Comparison of ENCODE assay signal across 9 mouse cellular contexts in genomic region chr11:88288805-88289340, GRCm38 (mm10). TPM values are rescaled to one million over a fixed set of nuclear protein-coding genes. Genes with fewer than 3 reads are reported as not detected.
DNase-seq lines count a peak whose midpoint lies in the region; ATAC-seq and TF ChIP-seq lines count a peak whose summit lies in the region.
"Had no signal": no experiment of that assay in that cellular context is flagged by ENCODE, and none has a peak within 500 bp of the region (broad histone marks: within the 10 kb centered on the region; RNA-seq: fewer than 3 reads in every experiment).

No protein-coding gene starts in this region.

- no peak overlapping the region for H3K4me3 ChIP-seq in gastrocnemius, adult 2 months
- no peak overlapping the region for H3K4me3 ChIP-seq in neural tube, embryonic 11.5 days (ENCODE audit: low read depth, low read length)
- no peak overlapping the region for H3K4me3 ChIP-seq in neural tube, embryonic 15.5 days (replicated peaks)
- H3K4me3 ChIP-seq in stomach, embryonic 16.5 days (replicated peaks; ENCODE audit: low read length): no peak overlapping the region

- no peaks in the 10 kb centered on the region for H3K27me3 ChIP-seq in neural tube, embryonic 11.5 days (ENCODE audit: control insufficient read depth, insufficient read depth, low read length)
- no peaks in the 10 kb centered on the region for H3K27me3 ChIP-seq in neural tube, embryonic 15.5 days (replicated peaks)
- H3K27me3 ChIP-seq in stomach, embryonic 16.5 days (ENCODE audit: control insufficient read depth, insufficient read depth, low read length): no peaks in the 10 kb centered on the region

- TF ChIP-seq CTCF in gastrocnemius, adult 2 months (IDR thresholded peaks at IDR 0.05): peak; percentile 33; the same call in 1 of the 2 replicates

- intact Hi-C loops in gastrocnemius, adult 2 months (cut with DNase I): loop anchor here (10.0 kb wide), 1 partner anchor 456 kb away; no protein-coding TSS in a partner anchor
- intact Hi-C loops in left cerebral cortex, postnatal 14 days (cut with DNase I): no loop called here

- H3K4me1 ChIP-seq in neural tube, embryonic 11.5 days (ENCODE audit: control insufficient read depth, insufficient read depth, low read length): peaks cover 16% of the 10 kb centered on the region
- H3K4me1 ChIP-seq in neural tube, embryonic 15.5 days: peaks cover 29% of the 10 kb centered on the region
- 0 out of 2 replicates have a peak, but pooled peaks cover 3% of the 10 kb centered on the region for H3K4me1 ChIP-seq in stomach, embryonic 16.5 days (ENCODE audit: control insufficient read depth, insufficient read depth, low read length)

- DNase-seq in gastrocnemius, adult 2 months: peak; percentile 74
- no peak for DNase-seq in gastrocnemius, postnatal 4 days (ENCODE audit: low spot score in 2 of 2)
- no peak for DNase-seq in neural tube, embryonic 11.5 days (ENCODE audit: low spot score)
- peak; percentile 9 for DNase-seq in induced T-regulatory cell, adult 2 months (ENCODE audit: low read depth)
- DNase-seq in left cerebral cortex, postnatal 14 days (ENCODE audit: low spot score in 2 of 2): no peak
- DNase-seq in ovary, postnatal 36 days (ENCODE audit: low spot score): no peak

- H3K36me3 ChIP-seq in neural tube, embryonic 11.5 days (ENCODE audit: control insufficient read depth, insufficient read depth, low read length): no peaks in the 10 kb centered on the region
- no peaks in the 10 kb centered on the region for H3K36me3 ChIP-seq in neural tube, embryonic 15.5 days
- no peaks in the 10 kb centered on the region for H3K36me3 ChIP-seq in stomach, embryonic 16.5 days (ENCODE audit: control insufficient read depth, insufficient read depth, low read length)

- no peak overlapping the region for H3K4me2 ChIP-seq in neural tube, embryonic 11.5 days (ENCODE audit: low read depth)
- H3K4me2 ChIP-seq in neural tube, embryonic 15.5 days: no peak overlapping the region
- no peak overlapping the region for H3K4me2 ChIP-seq in stomach, embryonic 16.5 days (ENCODE audit: low read depth, low read length)

- ATAC-seq in neural tube, embryonic 11.5 days (ENCODE audit: insufficient read depth, low FRiP score, low TSS enrichment): no peak
- ATAC-seq in neural tube, embryonic 15.5 days (ENCODE audit: low FRiP score): no peak
- peak; percentile 33; the same call in 1 of the 2 replicates for ATAC-seq in stomach, embryonic 16.5 days (ENCODE audit: insufficient read depth, low FRiP score)

- 50% methylated on average over 12 of the region's 12 CpGs for WGBS in neural tube, embryonic 11.5 days
- WGBS in neural tube, embryonic 15.5 days: 28% methylated on average over 12 of the region's 12 CpGs
- WGBS in stomach, embryonic 16.5 days: 27% methylated on average over 12 of the region's 12 CpGs

- H3K27ac ChIP-seq in gastrocnemius, adult 2 months: peak overlapping the region; percentile 54; the same call in 1 of the 2 replicates
- H3K27ac ChIP-seq in neural tube, embryonic 11.5 days (ENCODE audit: low read depth, low read length): 0 out of 2 replicates have a peak overlapping the region, but pooled peaks have one; percentile 34
- no peak overlapping the region; the same call in 1 of the 2 replicates for H3K27ac ChIP-seq in neural tube, embryonic 15.5 days (replicated peaks)
- H3K27ac ChIP-seq in stomach, embryonic 16.5 days (ENCODE audit: low read length): no peak overlapping the region

- H3K9ac ChIP-seq in neural tube, embryonic 11.5 days (ENCODE audit: low read length): no peak overlapping the region
- H3K9ac ChIP-seq in neural tube, embryonic 15.5 days (replicated peaks): no peak overlapping the region
- no peak overlapping the region for H3K9ac ChIP-seq in stomach, embryonic 16.5 days (ENCODE audit: low read length)

- H3K9me3 ChIP-seq in neural tube, embryonic 11.5 days (ENCODE audit: control insufficient read depth, low read length): no peaks in the 10 kb centered on the region
- H3K9me3 ChIP-seq in neural tube, embryonic 15.5 days (replicated peaks): no peaks in the 10 kb centered on the region
- no peaks in the 10 kb centered on the region for H3K9me3 ChIP-seq in stomach, embryonic 16.5 days (replicated peaks; ENCODE audit: control insufficient read depth, low read length)

RNA-seq across cellular contexts. Expression of gene Ccdc182, which starts 5.0 kb away (rescaled TPM):
- not detected for total RNA-seq in gastrocnemius, adult 2 months (2021)
- not detected for total RNA-seq in gastrocnemius, postnatal 4 days (2021)
- polyA plus RNA-seq in neural tube, embryonic 11.5 days (2014; fragmentation: Nextera tagmentation; extraction: Ambion mirVana): 17.9 and 18.4 TPM in 2 replicates
- 0.13 and 0.15 TPM in 2 replicates for polyA plus RNA-seq in neural tube, embryonic 15.5 days (2015; fragmentation: Nextera tagmentation; extraction: Ambion mirVana)
- polyA plus RNA-seq in stomach, embryonic 16.5 days (2015; fragmentation: Nextera tagmentation; extraction: Ambion mirVana): not detected in 2 replicates
- not detected for total RNA-seq in left cerebral cortex, postnatal 14 days (2021)
- total RNA-seq: left cerebral cortex, postnatal 36 days had no signal

Comparison
In these comparisons a context has a peak if more than half of its experiments do, and no peak if none do; other contexts are left out.
1. DNase-seq: peak in gastrocnemius, adult 2 months (single experiment) and induced T-regulatory cell, adult 2 months (single experiment); none in gastrocnemius, postnatal 4 days (0 of 2), neural tube, embryonic 11.5 days (single experiment), left cerebral cortex, postnatal 14 days (0 of 2) and ovary, postnatal 36 days (single experiment).
2. H3K27ac ChIP-seq: peak in gastrocnemius, adult 2 months (single experiment) and neural tube, embryonic 11.5 days (single experiment); none in neural tube, embryonic 15.5 days (single experiment) and stomach, embryonic 16.5 days (single experiment).